Mouse (Mus musculus): Measurements from ENCODE around the gene Nsfl1c.
"Not testable (repeated sequence)": the region's sequence is repeated elsewhere in the genome, so short reads cannot be mapped to it uniquely, and the experiment has no call there.

The Nsfl1c gene

DNA sequence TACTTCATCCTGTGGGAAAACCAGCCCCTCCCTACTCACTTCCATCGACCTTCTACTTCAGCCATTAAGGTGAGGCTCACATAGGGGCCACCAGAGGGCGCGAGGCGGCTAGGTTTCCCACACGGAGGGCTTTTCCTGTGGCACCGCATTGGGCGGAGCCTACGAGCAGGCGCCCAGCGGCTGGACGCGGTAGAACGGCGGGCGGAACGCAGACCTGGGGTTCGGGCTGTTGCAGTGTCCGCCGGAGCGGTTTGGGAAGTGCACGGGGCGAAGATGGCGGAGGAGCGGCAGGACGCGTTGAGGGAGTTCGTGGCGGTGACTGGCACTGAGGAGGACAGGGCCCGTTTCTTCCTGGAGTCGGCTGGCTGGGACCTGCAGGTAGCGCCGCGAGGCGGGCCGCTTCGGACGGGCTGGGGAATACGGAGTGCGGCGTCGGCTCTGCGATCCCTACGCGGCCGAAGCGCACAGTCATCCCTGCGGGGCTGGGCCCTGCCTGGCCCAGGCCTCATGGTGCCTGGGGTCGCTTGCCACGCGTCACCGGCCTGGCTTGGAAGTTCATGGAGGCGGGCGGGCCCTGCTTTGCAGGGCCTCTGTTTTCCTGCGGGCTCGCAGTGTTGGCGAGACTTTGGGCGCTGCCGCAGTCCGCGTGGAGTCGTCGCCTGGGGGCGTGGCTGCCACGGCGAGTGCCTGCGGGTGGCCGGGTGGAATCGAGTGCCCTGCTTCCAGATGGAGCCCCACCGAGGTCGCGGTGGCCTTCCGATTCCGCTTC is at the start of gene Nsfl1c:
Gene Nsfl1c, plus strand, starts transcription at position 148 of the 769 bp plus-strand sequence.
- DNase-seq, result peak; percentile 97

GRCm38 (mm10) chr2:151476053-151476452 is 17.9 kb upstream of the Nsfl1c start, which contains the start of gene 4921509C19Rik:
Gene 4921509C19Rik, minus strand, starts transcription at chr2:151476153.
- DNase-seq, result not testable (repeated sequence)

- no peak for DNase-seq
These were observed 7.5 kb upstream of the Nsfl1c start for GRCm38 (mm10) chr2:151486496-151486895.

DNA sequence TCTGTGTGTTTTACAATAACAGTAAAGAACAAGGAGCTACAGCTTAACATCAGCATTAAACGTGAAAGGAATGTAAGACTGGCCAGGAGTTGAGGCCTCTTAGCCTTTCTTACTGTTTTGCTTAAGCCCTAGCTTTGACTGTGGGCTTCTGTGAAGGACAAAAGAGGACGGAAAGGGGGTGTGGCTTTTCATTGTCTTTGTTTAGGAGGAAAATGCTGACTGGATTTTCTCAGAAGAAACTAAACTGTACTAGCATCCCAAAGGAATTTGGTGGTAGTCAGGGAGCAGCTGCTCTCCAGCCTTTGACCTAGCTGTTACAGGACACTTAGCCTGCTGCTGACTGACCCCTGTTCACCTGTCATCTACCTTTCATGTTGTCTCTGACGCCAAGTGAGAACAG is 4.4 kb downstream of the Nsfl1c start:
- no peak for DNase-seq

GRCm38 (mm10) chr2:151500442-151501007 is 6.5 kb downstream of the Nsfl1c start:
- no peak for DNase-seq

DNA sequence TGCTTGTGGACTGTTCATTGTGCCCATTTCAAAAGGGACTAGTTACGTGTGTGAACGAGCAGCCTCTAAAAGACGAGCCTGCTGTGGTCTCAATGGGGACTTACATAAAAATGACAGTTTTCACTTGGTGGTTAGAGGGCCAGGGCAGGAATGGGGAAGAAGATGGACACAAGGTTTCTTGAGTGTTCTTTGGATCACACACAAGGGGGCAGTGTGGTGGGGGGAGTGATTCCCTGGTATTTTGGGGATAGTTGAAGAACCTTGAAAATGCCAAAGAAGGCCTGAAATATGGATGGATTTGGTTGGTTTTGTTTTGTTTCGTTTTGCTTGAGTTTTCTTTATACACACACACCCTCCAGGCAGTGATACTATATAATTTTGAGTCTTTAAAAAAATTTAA is 10.2 kb downstream of the Nsfl1c start:
- DNase-seq, result no peak

- peak; percentile 37 for DNase-seq
These were observed 18.2 kb downstream of the Nsfl1c start for GRCm38 (mm10) chr2:151512199-151512598.

- DNase-seq, result no peak
These were observed 19.7 kb downstream of the Nsfl1c start for GRCm38 (mm10) chr2:151513525-151514285.

DNA sequence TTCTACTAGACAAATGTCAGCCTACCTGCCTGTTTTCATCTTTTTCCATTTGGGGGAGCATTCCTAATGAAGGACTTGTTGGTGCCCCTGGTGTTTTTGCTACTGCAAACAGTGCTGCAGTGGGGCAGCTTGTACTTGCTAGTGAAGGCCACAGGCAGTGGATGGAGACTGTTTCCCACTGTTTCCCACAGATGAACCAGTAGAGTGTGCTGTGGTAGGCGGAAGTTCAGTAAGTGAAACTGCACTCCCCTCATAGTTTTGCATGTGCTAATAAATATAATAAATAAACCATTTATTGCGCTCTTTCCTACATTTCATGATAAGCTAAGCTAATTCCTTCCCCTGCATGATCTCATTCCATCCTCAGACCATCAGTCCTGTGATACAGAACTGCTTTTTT is 25.0 kb downstream of the Nsfl1c start:
- no peak for DNase-seq

GRCm38 (mm10) chr2:151524324-151525041 is 30.5 kb downstream of the Nsfl1c start:
- DNase-seq, result no peak

GRCm38 (mm10) chr2:151525520-151525919 is 31.5 kb downstream of the Nsfl1c start:
- DNase-seq, result no peak

GRCm38 (mm10) chr2:151528066-151528465 is 34.1 kb downstream of the Nsfl1c start:
- DNase-seq, result no peak

DNA sequence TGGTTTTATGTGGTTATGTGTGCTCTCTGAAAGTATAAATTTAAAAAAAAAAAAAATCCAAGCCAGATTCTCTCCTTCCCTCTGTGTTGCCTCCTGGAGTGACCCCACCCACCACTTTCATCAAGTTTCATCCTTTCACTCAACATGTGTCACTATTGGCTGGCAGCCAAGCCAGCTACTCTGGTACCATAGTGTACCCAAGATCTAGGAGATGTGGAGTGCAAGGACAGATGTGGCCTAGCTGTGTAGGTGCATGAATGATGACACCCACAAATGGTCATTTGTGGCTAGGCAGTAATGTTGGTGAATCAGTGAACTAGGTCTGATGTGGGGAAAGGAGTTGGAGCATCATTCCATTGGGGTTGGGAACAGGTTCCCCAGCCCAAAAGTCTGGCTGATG is 35.2 kb downstream of the Nsfl1c start:
- no peak for DNase-seq

DNA sequence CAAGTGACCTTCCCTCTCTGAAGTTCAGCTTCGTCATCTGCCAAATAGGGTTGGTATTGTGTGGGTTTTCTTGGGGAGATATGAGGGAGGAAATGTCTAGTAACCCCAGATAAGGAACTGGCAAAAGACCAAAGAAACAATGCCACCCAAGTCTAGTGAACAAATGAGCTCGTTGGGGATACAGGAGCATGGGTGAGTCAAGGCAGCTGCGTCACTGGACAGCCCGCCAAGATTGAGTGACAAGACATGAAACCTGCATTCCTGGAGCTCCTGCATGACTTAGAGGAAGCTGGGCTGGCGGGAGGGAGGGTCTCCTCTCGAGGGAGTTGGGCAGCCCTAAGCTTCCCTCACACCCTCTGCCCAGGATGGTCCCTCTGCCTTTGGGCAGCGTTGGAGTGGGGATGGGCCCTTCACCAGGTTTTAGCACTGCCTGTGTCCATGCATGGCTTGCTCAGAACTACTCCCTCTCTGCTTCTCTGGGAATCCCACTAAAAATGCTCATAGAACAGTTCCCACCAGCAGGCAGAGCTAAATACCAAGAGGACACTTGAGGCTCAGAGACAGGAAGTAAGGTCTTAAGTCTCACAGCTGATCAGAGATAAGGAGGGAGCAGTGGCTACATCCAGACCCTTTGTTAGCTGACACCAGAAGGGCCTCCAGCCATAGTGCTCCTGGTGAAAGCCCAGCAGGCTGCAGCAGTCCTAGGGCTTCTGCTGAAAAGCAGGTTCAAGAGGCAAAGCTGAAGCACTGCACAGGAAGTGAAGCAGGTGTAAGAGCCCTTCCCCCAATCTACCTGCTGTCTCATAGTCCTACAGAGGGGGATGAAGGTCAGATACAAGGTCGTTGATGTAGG is 36.6 kb downstream of the Nsfl1c start:
- no peak for DNase-seq

DNA sequence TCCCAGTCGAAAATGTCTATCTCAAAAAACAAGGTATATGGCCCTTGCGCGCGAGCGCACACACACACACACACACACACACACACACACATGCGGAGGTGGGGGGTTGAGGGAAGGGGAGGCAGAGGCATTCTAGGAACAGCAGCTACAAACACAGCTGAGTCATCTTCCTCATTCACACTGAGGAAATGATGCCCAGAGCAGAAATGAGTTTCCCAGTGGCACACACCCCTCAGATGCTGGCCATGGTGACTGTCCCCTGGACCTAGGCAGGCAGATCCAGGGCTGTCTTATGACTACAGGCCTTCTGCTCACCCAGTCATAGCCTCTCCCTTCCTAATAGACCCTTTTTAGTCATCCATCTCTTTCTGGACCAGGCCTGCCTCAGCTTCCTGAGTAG is 39.6 kb downstream of the Nsfl1c start:
- DNase-seq, result no peak

GRCm38 (mm10) chr2:151535961-151536617 is 42.1 kb downstream of the Nsfl1c start:
- peak; percentile 58 for DNase-seq

DNA sequence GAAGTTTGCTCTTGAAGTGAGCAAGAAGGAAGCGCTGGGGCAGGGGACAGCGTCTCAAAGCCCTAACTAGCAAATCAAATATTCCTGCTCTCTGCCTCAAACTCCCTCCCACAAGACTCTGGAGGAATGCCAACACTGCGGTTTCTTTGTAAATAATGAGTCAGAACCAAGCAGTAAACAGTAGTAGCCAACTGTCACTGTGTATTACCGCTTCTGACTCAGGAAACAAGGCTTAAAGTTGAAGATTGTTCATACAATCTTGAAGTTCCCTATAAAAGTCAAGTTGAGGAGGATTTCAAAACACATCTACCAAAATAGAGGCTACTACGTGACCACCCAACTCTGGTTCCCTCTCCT is 42.6 kb downstream of the Nsfl1c start:
- no peak for DNase-seq

- no peak for DNase-seq
These were observed 44.7 kb downstream of the Nsfl1c start for GRCm38 (mm10) chr2:151538646-151539045.

DNA sequence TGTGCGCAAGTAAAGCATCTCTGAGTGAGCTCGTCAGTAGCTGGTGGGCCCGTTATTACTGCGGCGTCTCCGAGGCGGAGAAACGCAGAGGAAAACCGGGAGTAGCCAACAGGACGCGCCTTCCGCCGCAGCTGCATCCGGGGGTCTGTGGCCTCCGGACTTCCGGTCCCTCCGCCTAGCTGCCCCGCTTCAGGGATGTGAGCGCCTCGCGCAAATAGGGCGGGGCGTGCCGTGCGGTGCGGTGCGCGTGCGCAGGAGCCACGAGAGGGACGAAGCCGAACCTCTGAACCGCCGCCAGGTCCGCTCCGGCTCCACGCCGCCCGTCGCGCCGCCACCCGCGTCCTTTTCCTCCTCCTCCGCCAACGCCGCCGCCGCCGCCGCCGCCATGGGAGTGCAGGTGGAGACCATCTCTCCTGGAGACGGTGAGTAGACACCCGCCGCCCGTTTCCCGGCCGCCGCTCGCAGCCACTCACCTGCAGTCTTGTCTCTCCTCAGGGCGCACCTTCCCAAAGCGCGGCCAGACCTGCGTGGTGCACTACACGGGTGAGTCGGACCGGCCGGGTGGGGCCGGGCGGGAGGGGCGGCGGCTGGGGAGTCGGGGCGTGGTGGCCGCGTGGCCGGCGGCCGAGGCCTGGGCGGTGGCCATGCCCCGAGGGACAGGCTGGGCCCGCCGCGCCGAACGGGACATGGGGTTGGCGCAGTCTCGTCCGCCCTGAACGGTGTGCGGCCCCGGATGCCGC is 48.5 kb downstream of the Nsfl1c start, which contains the start of gene Fkbp1a:
Gene Fkbp1a, plus strand, starts transcription at position 161 of the 740 bp plus-strand sequence.
- DNase-seq, result peak; percentile 97

- peak; percentile 59 for DNase-seq
These were observed 49.3 kb downstream of the Nsfl1c start for GRCm38 (mm10) chr2:151543063-151543895.
